Mouse (Mus musculus) CD4-positive, CD25-positive, alpha-beta regulatory T cell (primary cell): ENCODE measurements around the gene Tipin. TPM values are rescaled to one million over a fixed set of nuclear protein-coding genes. Genes with fewer than 3 reads are reported as not detected.

Experiments
- polyA plus RNA-seq: library from polyadenylated mRNA; unstranded; fragments of 100-300 nt; shearing (Covaris generic); gene quantifications from one replicate; pipeline ENCODE4 v1.2.1, GENCODE M21; 2017

The Tipin gene
- polyA plus RNA-seq = 53.0 TPM

DNA sequence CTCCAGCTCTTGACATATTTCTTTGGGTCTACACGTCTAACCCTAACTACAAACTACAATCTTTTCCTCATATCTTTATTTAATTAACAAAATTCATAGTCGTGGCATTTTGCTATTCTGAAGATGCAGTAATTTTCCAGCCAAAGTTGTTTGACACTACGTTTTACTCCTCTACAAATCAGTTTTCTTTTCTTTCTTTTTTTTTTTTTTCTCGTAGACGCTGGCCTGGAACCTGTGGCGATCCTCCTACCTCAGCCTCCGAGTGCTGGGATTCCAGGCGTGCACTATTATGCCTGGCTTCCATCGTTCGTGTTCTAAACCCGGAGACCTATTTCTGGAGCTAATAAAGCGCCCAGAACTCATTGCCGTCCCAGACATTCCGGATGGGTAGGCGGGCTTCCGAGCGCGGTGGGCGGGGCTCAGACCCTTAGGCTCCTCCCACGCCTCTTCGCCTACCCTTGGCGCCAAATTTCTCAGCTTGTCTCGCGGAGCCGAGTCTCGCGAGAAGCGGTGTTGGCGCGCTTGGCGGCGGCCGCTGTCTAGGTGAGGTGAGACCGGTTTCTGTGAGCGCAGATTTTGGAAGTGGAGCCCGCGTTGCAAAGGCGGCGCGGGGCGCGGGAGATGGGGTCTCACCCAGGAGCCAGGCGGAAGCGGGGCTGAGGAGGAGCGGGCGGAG lies at the start of gene Tipin:
TSS of gene Tipin (plus strand) at position 477 of the 676 bp plus-strand sequence.

DNA sequence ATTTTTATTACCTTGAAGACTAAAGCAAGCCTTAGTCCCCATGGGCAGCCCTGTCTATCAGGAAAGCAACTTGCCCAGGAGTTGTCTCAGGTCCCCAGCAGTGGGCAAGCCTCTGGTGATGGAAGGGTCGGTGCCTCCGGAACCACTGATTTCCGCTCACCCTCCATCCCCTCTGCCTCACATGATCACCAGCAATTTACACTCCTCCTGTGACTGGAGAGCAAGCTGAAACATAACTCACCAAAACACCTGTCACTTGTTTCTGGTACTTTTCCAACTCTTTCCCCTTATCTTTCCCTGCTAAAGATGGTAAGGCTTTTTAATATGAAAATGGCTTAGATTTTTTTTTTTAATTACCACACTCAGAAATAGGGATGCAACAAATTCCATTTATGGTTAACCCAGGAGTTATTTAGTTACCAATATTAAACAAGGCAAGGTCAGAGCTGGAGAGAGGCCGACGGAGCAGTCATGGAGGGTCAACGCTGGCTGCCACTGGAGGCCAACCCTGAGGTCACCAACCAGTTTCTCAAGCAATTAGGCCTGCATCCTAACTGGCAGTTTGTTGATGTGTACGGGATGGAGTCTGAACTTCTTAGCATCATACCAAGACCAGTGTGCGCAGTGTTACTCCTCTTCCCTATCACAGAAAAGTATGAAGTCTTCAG lies 46.5 kb upstream of the Tipin start, which contains the start of gene Uchl4:
TSS of gene Uchl4 (plus strand) at position 434 of the 668 bp plus-strand sequence.

DNA sequence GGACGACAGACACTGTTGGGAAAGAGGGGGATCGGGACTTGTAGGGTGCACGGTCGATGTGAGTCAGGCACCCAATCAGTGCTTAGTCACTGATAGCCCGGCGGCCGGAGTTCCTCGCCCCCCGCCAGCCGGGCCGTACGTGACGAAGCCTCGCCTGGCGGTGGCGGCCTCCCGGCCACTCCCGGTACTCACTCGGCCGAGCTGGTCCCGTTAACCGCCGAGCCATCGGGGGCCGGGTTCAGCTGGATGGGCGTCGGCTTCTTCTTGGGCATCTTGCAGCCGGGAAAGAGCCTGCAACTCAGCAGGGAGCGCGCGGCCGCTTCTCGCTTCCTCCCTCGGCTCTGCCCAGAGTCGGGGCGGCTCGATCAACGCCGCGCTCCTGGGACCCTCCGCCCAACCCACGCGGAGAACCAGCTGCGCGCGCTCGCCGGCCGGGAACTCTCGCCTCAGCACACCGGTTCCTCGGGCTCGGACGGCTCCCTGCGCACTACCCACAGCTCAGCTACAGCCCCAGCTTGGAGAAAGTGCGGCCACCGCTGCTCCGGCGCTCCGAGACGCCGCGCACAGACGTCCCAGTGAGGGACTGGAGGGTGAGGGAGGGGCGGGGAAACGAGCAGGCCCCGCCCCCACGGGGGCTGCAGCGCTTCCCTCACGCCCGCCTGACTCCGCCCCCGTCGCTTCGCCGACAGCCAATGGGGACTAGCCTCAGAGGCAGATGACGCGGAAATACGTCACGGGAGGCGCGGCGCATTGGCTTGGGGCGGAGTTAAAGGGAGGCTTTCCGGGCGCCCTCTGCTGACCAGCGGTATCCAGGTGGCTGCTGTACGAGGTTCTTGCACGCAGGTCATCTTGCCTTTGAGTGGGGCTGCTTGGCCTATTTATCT lies 28.1 kb upstream of the Tipin start, which contains the start of gene Map2k1:
TSS of gene Map2k1 (minus strand) at position 611 of the 884 bp plus-strand sequence.

DNA sequence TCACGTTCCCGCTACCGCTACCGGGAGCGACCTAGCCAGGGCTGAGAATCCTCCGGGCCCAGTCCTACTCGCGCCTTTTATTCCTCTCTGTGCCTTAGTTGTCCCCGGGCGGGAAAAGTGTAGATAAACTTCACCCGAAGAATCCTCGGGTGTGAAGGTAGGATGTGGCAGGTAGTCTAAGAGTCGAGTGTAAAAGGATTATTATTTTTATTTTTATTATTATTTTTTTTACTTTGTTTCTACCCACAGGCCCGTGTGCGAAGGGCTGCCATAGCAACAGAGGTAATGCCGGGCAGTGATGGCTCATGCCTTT lies 59.8 kb downstream of the Tipin start, which contains the start of gene Dis3l:
TSS of gene Dis3l (minus strand) at position 35 of the 313 bp plus-strand sequence.

Other genes starting within 250 kb of the Tipin start
- not detected for gene Lctl, start 164.4 kb upstream of the Tipin start, polyA plus RNA-seq
- 3.3 TPM for gene Zwilch, start 108.5 kb upstream of the Tipin start, polyA plus RNA-seq
- gene Rpl4, start 108.2 kb upstream of the Tipin start, polyA plus RNA-seq = 1,555 TPM
- gene Snapc5, start 102.3 kb upstream of the Tipin start, polyA plus RNA-seq = 56.8 TPM
- gene Uchl4, start 46.4 kb upstream of the Tipin start, polyA plus RNA-seq = 11.5 TPM
- gene Map2k1, start 27.9 kb upstream of the Tipin start, polyA plus RNA-seq = 96.7 TPM
- 21.1 TPM for gene Dis3l, start 59.7 kb downstream of the Tipin start, polyA plus RNA-seq
- 0.50 TPM for gene Megf11, start 104.0 kb downstream of the Tipin start, polyA plus RNA-seq